Mouse (Mus musculus) midbrain, embryonic 12.5 days (tissue): ENCODE data around the gene C87436. TPM values are rescaled to one million over a fixed set of nuclear protein-coding genes. Genes with fewer than 3 reads are reported as not detected.
"Not testable (repeated sequence)": the region's sequence is repeated elsewhere in the genome, so short reads cannot be mapped to it uniquely, and the experiment has no call there.

Source experiments
- ATAC-seq: fragments of 200-750 bp; cut with Nextera tagmentation; 2 replicates; pipeline ENCODE4 v1.8.0; 2017; ENCODE audit warnings: low read depth, moderate TSS enrichment, moderate library complexity; ENCODE audit not compliant: low FRiP score
- H3K27ac ChIP-seq: fragments of 300-500 bp; sonication (generic); replicated peaks from 2 replicates; pipeline ENCODE4 v1.5.1; 2016; ENCODE audit warnings: mild to moderate bottlenecking
- H3K27me3 ChIP-seq: fragments of 300-500 bp; sonication (generic); 2 replicates; pipeline ENCODE4 v1.6.1; 2016; ENCODE audit warnings: mild to moderate bottlenecking
- H3K36me3 ChIP-seq: fragments of 300-500 bp; sonication (generic); 2 replicates; pipeline ENCODE4 v1.6.1; 2016
- H3K4me1 ChIP-seq: fragments of 300-500 bp; sonication (generic); 2 replicates; pipeline ENCODE4 v1.6.1; 2016
- H3K4me2 ChIP-seq: fragments of 300-500 bp; sonication (generic); replicated peaks from 2 replicates; pipeline ENCODE4 v1.6.1; 2016; ENCODE audit warnings: mild to moderate bottlenecking, moderate library complexity
- H3K4me3 ChIP-seq: fragments of 300-500 bp; sonication (generic); 2 replicates; pipeline ENCODE4 v1.5.1; 2016; ENCODE audit warnings: mild to moderate bottlenecking
- H3K9ac ChIP-seq: fragments of 300-500 bp; sonication (generic); replicated peaks from 2 replicates; pipeline ENCODE4 v1.6.1; 2016; ENCODE audit warnings: mild to moderate bottlenecking, moderate library complexity
- H3K9me3 ChIP-seq: fragments of 300-500 bp; sonication (generic); 2 replicates; pipeline ENCODE4 v1.6.1; 2016; ENCODE audit warnings: mild to moderate bottlenecking
- WGBS: fragments of 180-500 bp; shearing (Covaris S2); methylation state at CpG from one replicate; pipeline ENCODE4 v1.1.7; 2016; 5-methylcytosine and 5-hydroxymethylcytosine counted together
- polyA plus RNA-seq: library from polyadenylated mRNA; unstranded; fragments of >200 nt; fragmentation: Nextera tagmentation; extraction: Ambion mirVana; gene quantifications from 2 replicates; pipeline ENCODE4 v1.2.1, GENCODE M21; 2016

Gene C87436
- polyA plus RNA-seq, 1 experiment from 2014 or later: 30.6 TPM

DNA sequence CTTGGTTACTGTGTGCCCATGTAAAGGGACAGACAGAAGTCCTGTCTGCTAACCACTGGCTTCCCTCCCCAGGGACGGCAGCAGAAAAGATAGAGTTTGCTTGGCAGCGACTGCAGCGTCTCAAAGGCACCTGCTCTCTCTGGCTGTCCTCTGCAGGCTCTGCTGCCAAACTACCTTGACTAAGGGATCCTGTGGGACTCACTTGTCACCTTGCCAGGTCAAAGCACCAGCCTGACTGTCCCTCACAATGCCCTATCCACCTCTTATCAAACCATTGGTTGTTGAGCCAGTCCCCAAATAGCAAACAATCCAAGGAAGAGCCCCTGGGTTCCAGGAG, 49.9 kb downstream of the C87436 start:
- H3K9ac ChIP-seq: peak overlapping the region; percentile 49
- no peak overlapping the region for H3K4me3 ChIP-seq
- no peaks in the 10 kb centered on the region for H3K36me3 ChIP-seq
- peaks cover 15% of the 10 kb centered on the region for H3K4me1 ChIP-seq
- 28% methylated on average over 3 of the region's 3 CpGs for WGBS
- no peaks in the 10 kb centered on the region for H3K27me3 ChIP-seq
- peak overlapping the region; percentile 43 for H3K4me2 ChIP-seq
- H3K9me3 ChIP-seq: no peaks in the 10 kb centered on the region
- peak overlapping the region; percentile 98 for H3K27ac ChIP-seq
- no peak; the same call in 1 of the 2 replicates for ATAC-seq

DNA sequence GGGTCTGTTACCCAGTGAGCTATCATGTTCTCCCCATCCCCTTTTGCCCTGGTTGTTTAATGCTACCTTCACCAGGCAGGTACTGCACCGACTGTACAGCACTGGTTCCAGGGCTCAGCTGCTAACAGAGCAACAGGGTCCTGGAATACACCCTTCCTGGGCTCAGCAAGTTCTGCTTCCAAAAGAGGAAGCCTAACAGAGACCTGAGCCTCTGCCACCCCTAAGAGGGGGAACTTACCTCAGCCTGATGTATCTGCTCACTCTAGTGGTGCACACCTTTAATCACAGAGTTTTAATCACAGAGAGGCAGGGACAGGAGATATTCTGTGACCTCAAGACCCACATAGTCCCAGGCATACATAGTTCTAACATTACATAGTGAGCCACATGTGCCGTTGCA, 51.8 kb downstream of the C87436 start:
- no peaks in the 10 kb centered on the region for H3K36me3 ChIP-seq
- no peak overlapping the region for H3K4me3 ChIP-seq
- no peaks in the 10 kb centered on the region for H3K9me3 ChIP-seq
- H3K4me2 ChIP-seq: no peak overlapping the region
- WGBS: 90% methylated on average over 2 of the region's 2 CpGs
- H3K27me3 ChIP-seq: no peaks in the 10 kb centered on the region
- no peak overlapping the region for H3K27ac ChIP-seq
- H3K9ac ChIP-seq: no peak overlapping the region
- no peak for ATAC-seq
- H3K4me1 ChIP-seq: peaks cover 15% of the 10 kb centered on the region

DNA sequence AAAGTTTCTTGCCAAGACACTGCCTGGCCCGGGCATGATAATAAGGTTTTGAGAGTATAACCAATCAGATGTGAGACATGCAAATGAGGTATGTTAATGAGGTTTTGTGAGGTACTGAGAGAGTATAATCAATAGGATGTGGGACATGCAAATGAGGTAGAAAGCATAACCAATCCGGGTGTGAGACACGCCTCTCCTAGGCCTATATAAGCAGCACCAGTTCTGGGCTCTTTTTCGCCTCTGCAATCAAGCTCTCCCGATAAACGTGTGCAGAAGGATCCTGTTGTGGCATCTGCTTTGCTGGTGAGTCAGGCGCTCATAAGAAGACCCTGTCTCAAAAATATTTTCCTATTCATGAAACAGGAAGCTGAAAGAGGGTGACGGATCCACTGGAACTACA, 52.2 kb downstream of the C87436 start:
- WGBS: 90% methylated on average over 8 of the region's 8 CpGs
- H3K4me3 ChIP-seq: not testable (repeated sequence)

DNA sequence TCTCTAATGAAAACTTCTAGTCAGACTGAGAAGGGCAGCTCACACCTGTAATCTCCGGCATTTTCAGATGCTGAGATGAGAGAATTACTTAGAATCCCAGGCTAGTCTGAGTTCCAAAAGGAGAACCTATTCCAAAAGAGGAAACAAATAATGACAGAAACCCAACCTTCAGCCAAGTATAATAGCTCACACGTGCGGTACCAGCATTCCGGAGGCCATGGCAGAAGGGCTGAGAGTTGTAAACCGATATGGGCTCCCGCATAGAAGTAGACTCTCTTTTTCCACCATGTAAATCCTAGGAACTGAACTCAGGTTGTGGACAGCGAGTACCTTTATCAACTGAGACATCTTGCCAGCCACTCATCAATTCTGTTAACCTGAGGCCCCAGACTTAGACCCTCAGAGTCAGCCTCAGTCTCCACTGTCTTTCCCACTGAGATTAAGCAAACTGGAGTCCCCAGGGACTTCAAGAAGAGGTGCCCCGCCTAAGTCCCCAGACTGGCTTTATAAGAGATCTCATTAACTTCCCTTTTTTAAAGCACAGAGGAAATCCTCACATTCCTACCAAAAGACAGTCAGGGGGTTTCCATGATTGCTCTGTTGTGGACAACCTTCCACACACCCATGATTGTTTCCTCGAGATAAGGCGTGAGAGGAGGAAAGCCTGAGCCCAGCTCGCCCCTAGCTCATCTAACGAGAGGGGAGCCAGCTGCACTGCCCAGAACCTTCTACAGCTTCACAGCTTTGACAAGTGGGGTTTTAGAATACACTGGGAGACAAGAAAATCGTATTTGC, 55.5 kb downstream of the C87436 start:
- ATAC-seq: no peak
- H3K36me3 ChIP-seq: no peaks in the 10 kb centered on the region
- H3K4me2 ChIP-seq: no peak overlapping the region
- no peak overlapping the region for H3K27ac ChIP-seq
- 82% methylated on average over 13 of the region's 13 CpGs for WGBS
- H3K9ac ChIP-seq: no peak overlapping the region
- no peaks in the 10 kb centered on the region for H3K27me3 ChIP-seq
- H3K4me1 ChIP-seq: 0 out of 2 replicates have a peak, but pooled peaks cover 3% of the 10 kb centered on the region
- H3K4me3 ChIP-seq: no peak overlapping the region
- no peaks in the 10 kb centered on the region for H3K9me3 ChIP-seq

More for the DNA sequence above, 52.2 kb downstream of the C87436 start:
- peaks cover 15% of the 10 kb centered on the region for H3K4me1 ChIP-seq
- H3K4me2 ChIP-seq, H3K9ac ChIP-seq, H3K9me3 ChIP-seq, H3K27me3 ChIP-seq, ATAC-seq, H3K27ac ChIP-seq, H3K36me3 ChIP-seq: not testable (repeated sequence)

DNA sequence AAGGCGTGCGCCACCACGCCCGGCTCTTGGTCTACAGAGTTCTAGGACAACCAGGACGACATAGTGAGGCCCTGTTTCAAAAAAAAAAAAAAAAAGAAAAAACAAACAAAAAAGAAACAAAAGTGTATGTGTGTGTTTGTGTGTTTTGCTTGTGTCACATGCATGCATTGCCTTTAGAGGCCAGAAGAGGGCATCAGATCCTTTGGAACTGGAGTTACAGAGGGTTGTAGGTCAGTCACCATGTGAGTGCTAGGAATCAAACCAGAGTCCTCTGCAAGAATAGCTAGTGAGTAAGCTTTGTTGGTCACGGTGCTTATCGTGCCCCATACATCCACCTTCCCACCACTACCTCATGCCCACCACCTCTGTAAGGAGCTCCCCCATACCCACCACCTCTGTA, 56.6 kb downstream of the C87436 start:
- Histone ChIP-seq H3K4me1 (0 out of 2 replicates have a peak, but pooled peaks cover 3% of the 10 kb centered on the region), H3K36me3 (no peaks in the 10 kb centered on the region), H3K9ac (no peak overlapping the region), H3K27ac (no peak overlapping the region), H3K4me2 (no peak overlapping the region), H3K4me3 (no peak overlapping the region), H3K27me3 (no peaks in the 10 kb centered on the region), H3K9me3 (no peaks in the 10 kb centered on the region)
- 95% methylated on average over 7 of the region's 7 CpGs for WGBS
- ATAC-seq: no peak

DNA sequence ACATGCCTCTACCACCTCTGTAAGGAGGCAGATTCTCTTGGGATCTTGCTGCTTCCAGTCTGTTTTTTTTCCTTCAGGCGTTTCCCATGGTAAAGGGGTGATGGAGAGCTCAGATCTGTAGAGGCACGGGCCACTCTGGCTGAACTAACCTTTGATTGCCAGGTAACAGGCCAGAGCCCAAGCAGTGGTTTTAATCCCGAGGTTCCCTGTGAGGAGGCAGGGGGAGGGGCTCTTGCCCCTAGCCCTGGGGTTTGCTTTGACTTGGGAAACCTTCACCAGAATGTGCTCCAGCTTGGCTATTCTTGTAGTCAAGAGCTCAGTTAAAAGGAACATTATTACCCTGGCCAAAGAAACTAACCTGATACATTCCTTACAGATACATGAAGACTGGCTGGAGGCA, 57.5 kb downstream of the C87436 start:
- no peak overlapping the region for H3K4me3 ChIP-seq
- ATAC-seq: no peak
- WGBS: 46% methylated on average over 3 of the region's 3 CpGs
- no peaks in the 10 kb centered on the region for H3K27me3 ChIP-seq
- H3K4me2 ChIP-seq: no peak overlapping the region
- H3K36me3 ChIP-seq: no peaks in the 10 kb centered on the region
- H3K9ac ChIP-seq: no peak overlapping the region
- H3K27ac ChIP-seq: no peak overlapping the region
- 0 out of 2 replicates have a peak, but pooled peaks cover 3% of the 10 kb centered on the region for H3K4me1 ChIP-seq
- no peaks in the 10 kb centered on the region for H3K9me3 ChIP-seq

DNA sequence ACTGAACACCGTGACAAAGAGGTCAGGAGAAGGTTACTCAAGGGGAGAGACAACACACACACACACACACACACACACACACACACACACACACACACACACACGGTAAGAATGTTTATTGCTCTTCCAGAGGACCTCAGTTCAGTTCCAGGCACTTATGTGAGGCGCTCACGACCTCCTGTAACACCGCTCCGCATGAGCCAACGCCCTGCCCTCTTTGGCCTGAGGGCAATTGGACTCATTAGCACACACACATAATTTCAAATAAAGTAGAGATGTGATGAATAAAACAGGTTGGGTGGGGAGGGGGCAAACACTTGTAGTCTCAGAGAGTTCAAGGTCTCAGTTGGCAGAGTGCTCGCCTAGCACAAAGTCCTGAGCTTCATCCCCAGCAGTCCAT, 58.0 kb downstream of the C87436 start:
- H3K4me2 ChIP-seq: no peak overlapping the region
- no peak overlapping the region for H3K27ac ChIP-seq
- no peak overlapping the region for H3K9ac ChIP-seq
- 83% methylated on average over 8 of the region's 8 CpGs for WGBS
- H3K27me3 ChIP-seq: no peaks in the 10 kb centered on the region
- 0 out of 2 replicates have a peak, but pooled peaks cover 3% of the 10 kb centered on the region for H3K4me1 ChIP-seq
- no peak overlapping the region for H3K4me3 ChIP-seq
- H3K36me3 ChIP-seq: no peaks in the 10 kb centered on the region
- no peak for ATAC-seq
- H3K9me3 ChIP-seq: no peaks in the 10 kb centered on the region

DNA sequence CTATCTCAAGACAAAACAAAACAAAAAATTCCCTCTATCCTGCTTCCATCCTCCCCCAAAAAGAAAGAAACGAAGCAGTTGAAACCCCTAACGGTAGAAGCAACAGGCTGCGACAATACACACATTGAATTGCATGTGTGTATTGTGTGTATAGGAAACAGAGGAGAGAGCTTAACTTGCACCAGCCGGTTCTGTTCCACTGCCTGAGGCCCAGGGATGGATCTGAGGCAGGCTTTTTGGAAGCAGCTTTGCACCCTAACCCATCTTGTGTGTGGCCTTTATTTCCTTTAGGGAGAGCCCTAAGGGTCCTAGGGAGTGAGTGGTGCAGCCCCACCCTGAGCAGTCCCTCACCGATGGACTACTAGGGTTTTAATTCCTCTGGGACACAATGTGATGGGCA, 58.4 kb downstream of the C87436 start:
- no peak for ATAC-seq
- 74% methylated on average over 5 of the region's 5 CpGs for WGBS
- H3K27ac ChIP-seq: no peak overlapping the region
- H3K4me1 ChIP-seq: 0 out of 2 replicates have a peak, but pooled peaks cover 3% of the 10 kb centered on the region
- H3K4me3 ChIP-seq: no peak overlapping the region
- H3K4me2 ChIP-seq: no peak overlapping the region
- H3K27me3 ChIP-seq: no peaks in the 10 kb centered on the region
- no peaks in the 10 kb centered on the region for H3K9me3 ChIP-seq
- H3K9ac ChIP-seq: no peak overlapping the region
- no peaks in the 10 kb centered on the region for H3K36me3 ChIP-seq

DNA sequence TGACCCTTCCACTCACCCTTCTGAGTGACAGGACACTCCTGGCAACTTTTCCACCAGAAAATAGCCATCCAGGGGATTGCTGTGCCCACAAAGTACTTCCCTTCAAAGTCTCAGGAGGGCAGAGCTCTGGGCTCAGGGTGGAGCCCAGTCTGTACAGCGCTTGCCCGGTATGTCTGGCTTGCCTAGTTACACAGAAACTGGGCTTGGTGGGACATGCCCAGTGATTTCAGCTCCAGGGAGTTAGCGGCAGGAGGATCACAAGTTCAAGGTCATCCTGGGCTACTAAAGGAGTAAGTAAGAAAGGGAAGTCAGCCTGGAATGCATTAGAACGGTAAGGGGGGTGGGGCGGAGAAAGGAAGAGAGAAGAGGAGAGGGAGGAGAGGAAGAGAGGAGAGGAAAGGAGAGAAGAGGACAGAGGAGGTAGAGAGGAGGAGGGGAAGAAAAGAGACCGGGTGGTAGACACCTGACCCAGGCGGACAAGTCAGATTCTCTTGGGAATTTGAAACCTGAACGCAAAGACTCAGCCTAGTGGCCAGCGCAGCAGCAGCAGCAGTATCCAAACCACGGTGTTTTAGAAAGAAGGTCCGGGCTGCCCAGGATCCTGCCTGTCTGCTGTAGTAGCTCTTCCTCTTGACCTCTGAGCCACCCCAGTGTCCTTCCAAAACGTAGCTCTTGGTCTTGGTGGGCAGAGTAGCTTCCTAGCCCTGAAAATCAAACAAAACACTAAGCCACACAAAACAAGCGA, 59.1 kb downstream of the C87436 start:
- Histone ChIP-seq H3K9ac (no peak overlapping the region), H3K4me3 (no peak overlapping the region), H3K4me1 (0 out of 2 replicates have a peak, but pooled peaks cover 3% of the 10 kb centered on the region), H3K27ac (no peak overlapping the region), H3K36me3 (no peaks in the 10 kb centered on the region), H3K9me3 (no peaks in the 10 kb centered on the region), H3K4me2 (0 out of 2 replicates have a peak overlapping the region, but pooled peaks have one; percentile 2), H3K27me3 (no peaks in the 10 kb centered on the region)
- ATAC-seq: no peak
- WGBS: 25% methylated on average over 13 of the region's 13 CpGs

DNA sequence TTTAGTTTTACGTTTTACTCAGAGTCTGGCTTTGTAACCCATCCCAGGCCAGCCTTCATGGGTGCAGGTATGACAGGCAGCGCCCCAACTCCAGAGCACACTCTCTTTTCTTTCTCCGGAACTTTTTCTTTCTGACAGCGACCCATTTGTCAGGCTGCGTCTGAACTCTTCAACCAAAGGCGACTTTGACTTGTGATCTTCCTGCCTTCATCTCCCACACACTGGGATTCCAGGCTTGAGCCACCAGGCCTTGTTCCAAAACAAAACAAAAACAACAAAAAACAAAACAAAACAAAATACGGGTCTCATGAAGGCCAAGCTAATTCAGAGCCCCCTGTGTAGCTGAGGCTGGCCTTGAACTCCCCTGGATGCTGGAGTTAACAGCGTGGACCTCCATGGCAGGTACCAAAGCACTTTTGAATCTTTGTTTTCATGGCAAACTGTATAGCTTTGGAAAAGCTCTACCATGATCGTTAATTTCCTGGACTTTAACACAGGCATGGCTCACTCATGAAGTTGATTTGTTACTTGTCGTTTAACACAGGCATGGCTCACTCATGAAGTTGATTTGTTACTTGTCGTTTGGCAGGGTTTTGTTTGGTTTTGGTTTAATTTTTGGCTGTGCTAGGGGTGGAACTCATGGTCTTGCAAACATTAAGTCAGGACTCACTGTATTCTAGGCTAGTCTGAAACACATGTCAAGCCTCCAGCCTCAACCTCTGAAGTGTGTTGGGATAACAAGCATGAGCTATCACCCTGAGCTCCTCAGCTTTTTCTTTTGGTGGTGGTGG, 60.0 kb downstream of the C87436 start:
- H3K4me3 ChIP-seq: no peak overlapping the region
- no peak overlapping the region for H3K9ac ChIP-seq
- H3K9me3 ChIP-seq: no peaks in the 10 kb centered on the region
- no peak overlapping the region for H3K27ac ChIP-seq
- no peaks in the 10 kb centered on the region for H3K36me3 ChIP-seq
- no peak for ATAC-seq
- no peaks in the 10 kb centered on the region for H3K27me3 ChIP-seq
- WGBS: 81% methylated on average over 11 of the region's 11 CpGs
- 0 out of 2 replicates have a peak, but pooled peaks cover 3% of the 10 kb centered on the region for H3K4me1 ChIP-seq
- no peak overlapping the region for H3K4me2 ChIP-seq

DNA sequence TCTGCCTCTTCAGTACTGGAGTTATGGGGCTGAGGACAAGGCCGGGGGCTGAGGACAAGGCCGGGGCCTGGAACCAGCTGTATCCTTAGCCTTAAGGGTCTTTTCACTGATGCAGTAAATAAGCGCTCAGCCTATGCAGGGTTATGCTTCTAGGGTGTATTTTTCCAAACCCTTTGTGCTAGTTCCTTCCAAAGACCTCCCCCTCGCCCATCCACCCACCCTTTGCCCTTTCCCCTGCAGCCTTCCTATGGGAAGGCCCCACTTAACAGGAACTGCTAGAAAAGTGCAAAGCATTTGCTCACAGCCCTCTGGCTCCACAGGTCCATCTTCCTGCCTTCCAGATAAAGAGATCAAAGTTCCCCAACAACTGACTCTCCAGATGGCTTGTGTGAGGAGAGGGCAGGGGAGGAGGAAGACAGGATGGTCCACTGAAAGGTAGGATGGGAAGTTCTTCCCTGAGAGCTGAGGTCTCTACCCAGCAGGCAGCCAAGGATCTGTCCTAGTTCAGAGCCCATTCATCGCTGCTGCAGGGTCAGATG, 61.5 kb downstream of the C87436 start:
- H3K27me3 ChIP-seq: no peaks in the 10 kb centered on the region
- ATAC-seq: no peak
- H3K4me1 ChIP-seq: 0 out of 2 replicates have a peak, but pooled peaks cover 3% of the 10 kb centered on the region
- H3K9ac ChIP-seq: no peak overlapping the region
- H3K4me2 ChIP-seq: no peak overlapping the region
- 71% methylated on average over 5 of the region's 5 CpGs for WGBS
- H3K9me3 ChIP-seq: no peaks in the 10 kb centered on the region
- no peak overlapping the region for H3K4me3 ChIP-seq
- no peak overlapping the region for H3K27ac ChIP-seq
- no peaks in the 10 kb centered on the region for H3K36me3 ChIP-seq
